Comparison of ENCODE assay signal across 12 mouse cellular contexts in the genomic region with DNA sequence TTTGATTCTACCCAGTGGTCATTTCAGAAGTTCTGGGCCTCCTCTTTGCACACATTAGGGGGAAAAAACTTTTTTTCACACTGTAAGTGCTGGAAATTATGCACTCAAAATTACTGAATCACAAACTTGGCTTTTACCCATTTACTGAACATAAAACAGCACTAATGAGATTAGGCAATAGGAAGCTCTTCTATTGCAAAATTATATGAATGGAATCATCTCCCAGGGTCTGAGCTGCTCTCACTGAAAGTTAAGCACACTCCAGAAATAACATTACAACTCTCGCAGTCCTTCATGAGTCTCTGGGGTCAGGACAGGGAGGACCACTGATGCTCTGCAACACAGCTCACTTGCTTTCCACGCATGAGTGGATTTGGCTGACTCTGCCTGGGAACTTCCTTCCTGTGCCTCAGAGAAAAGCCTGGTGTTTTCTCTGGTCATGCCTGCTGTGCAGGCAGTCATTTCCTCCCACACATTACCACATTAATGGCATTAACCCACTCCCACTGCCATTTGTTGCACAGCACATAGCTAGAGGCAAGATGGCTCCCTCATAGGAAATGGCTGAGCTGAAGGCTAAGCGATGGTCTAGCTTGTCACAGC.
DNase-seq lines count a peak whose midpoint lies in the region; ATAC-seq and TF ChIP-seq lines count a peak whose summit lies in the region.
"Had no signal": no experiment of that assay in that cellular context is flagged by ENCODE, and none has a peak within 500 bp of the region (broad histone marks: within the 10 kb centered on the region; RNA-seq: fewer than 3 reads in every experiment).

No protein-coding gene starts in this region.

- in situ Hi-C loops in Patski (cut with MboI; ENCODE audit: low pct_unique_long_range_greater_than_20kb) = no loop called here

- CTCF ChIA-PET in Patski (lab: Charles Lee) = interaction anchor here (1.4 to 2.1 kb wide), 5 partner anchors 9 to 31 kb away, joined by 3 to 11 read pairs (median 7); no protein-coding TSS in a partner anchor

- no peaks in the 10 kb centered on the region for H3K36me3 ChIP-seq in kidney, embryonic 16.5 days (ENCODE audit: insufficient read depth, low read length)
- H3K36me3 ChIP-seq: limb, embryonic 12.5 days had no signal

- no peak overlapping the region for H3K4me2 ChIP-seq in kidney, embryonic 16.5 days (replicated peaks; ENCODE audit: low read depth, low read length)
- H3K4me2 ChIP-seq: limb, embryonic 12.5 days; midbrain, embryonic 11.5 days had no signal

- POLR2A ChIA-PET in Patski (lab: Charles Lee) = interaction anchor here (0.6 kb wide), 2 partner anchors 32 to 174 kb away, joined by 3 read pairs; no protein-coding TSS in a partner anchor

- H3K4me3 ChIP-seq in kidney, embryonic 16.5 days (ENCODE audit: low read length) = no peak overlapping the region
- H3K4me3 ChIP-seq: limb, embryonic 12.5 days had no signal

- 25% methylated on average over 3 of the region's 3 CpGs for WGBS in kidney, embryonic 16.5 days

- no peak overlapping the region for H3K9ac ChIP-seq in kidney, embryonic 16.5 days (replicated peaks; ENCODE audit: low read length)
- H3K9ac ChIP-seq: limb, embryonic 12.5 days had no signal

- H3K27me3 ChIP-seq in kidney, embryonic 16.5 days (ENCODE audit: insufficient read depth, low read length) = no peaks in the 10 kb centered on the region
- H3K27me3 ChIP-seq in Patski = no peaks in the 10 kb centered on the region
- H3K27me3 ChIP-seq: limb, embryonic 12.5 days had no signal

- no peaks in the 10 kb centered on the region for H3K9me3 ChIP-seq in kidney, embryonic 16.5 days (ENCODE audit: low read length)
- H3K9me3 ChIP-seq: limb, embryonic 12.5 days had no signal

- H3K27ac ChIP-seq in kidney, embryonic 16.5 days (ENCODE audit: low read length) = peak overlapping the region; percentile 75; the same call in 1 of the 2 replicates
- H3K27ac ChIP-seq: limb, embryonic 12.5 days had no signal

- ATAC-seq in kidney, embryonic 16.5 days (ENCODE audit: low FRiP score, low TSS enrichment) = peak; percentile 82
- peak; percentile 88 for ATAC-seq in Patski

- peaks cover 11% of the 10 kb centered on the region; the same call in 1 of the 2 replicates for H3K4me1 ChIP-seq in kidney, embryonic 16.5 days (ENCODE audit: insufficient read depth, low read length)
- H3K4me1 ChIP-seq: limb, embryonic 12.5 days had no signal

- no peak for DNase-seq in kidney, adult 18-20 months
- DNase-seq in B cell, adult 2 months = peak; percentile 15 to 27
- peak; percentile 79 for DNase-seq in Patski (ENCODE audit: low read depth, low spot score)
- peak; percentile 14 to 26 for DNase-seq in kidney, postnatal 36 days
- DNase-seq in frontal cortex, postnatal 36 days (ENCODE audit: low spot score in 2 of 2) = no peak
- no peak for DNase-seq in cerebellum, adult 8-10 months
- DNase-seq: cerebellum, postnatal 14 days; heart, postnatal 36 days; lung, adult 18-20 months had no signal

- TF ChIP-seq CTCF in Patski (IDR thresholded peaks at IDR 0.05) = no peak

Comparison
In these comparisons a context has a peak if more than half of its experiments do, and no peak if none do; other contexts are left out.
1. DNase-seq: peak in B cell, adult 2 months (2 of 2), Patski (single experiment) and kidney, postnatal 36 days (2 of 2); none in kidney, adult 18-20 months (single experiment), frontal cortex, postnatal 36 days (0 of 2) and cerebellum, adult 8-10 months (single experiment).